Mouse (Mus musculus) limb, embryonic 14.5 days (tissue): ENCODE measurements around the gene Prss8. TPM values are rescaled to one million over a fixed set of nuclear protein-coding genes. Genes with fewer than 3 reads are reported as not detected.

ENCODE experiments used
- ATAC-seq: fragments of 200-750 bp; cut with Nextera tagmentation; 2 replicates; pipeline ENCODE4 v1.8.0; 2017; ENCODE audit warnings: low read depth, moderate number of reproducible peaks, moderate TSS enrichment; ENCODE audit not compliant: low FRiP score
- DNase-seq: peaks from one replicate; pipeline ENCODE4 v3.0.0-alpha.2; 2015; ENCODE audit warnings: low spot score
- H3K27ac ChIP-seq: fragments of 300-500 bp; sonication (generic); replicated peaks from 2 replicates; pipeline ENCODE4 v1.5.1; 2014; ENCODE audit warnings: low read depth, mild to moderate bottlenecking, low read length, moderate library complexity, mixed read lengths
- H3K27me3 ChIP-seq: fragments of 300-500 bp; sonication (generic); 2 replicates; pipeline ENCODE4 v1.6.1; 2014; ENCODE audit warnings: low read length, mixed read lengths; ENCODE audit not compliant: control insufficient read depth, insufficient read depth
- H3K36me3 ChIP-seq: fragments of 300-500 bp; sonication (generic); 2 replicates; pipeline ENCODE4 v1.6.1; 2014; ENCODE audit warnings: mild to moderate bottlenecking, low read length, moderate library complexity, mixed read lengths; ENCODE audit not compliant: control insufficient read depth, insufficient read depth
- H3K4me1 ChIP-seq: fragments of 300-500 bp; sonication (generic); 2 replicates; pipeline ENCODE4 v1.6.1; 2014; ENCODE audit warnings: antibody characterized with exemption, low read length, mixed read lengths; ENCODE audit not compliant: control insufficient read depth, insufficient read depth
- H3K4me2 ChIP-seq: fragments of 300-500 bp; sonication (generic); replicated peaks from 2 replicates; pipeline ENCODE4 v1.6.1; 2014; ENCODE audit warnings: low read depth, mild to moderate bottlenecking, low read length, moderate library complexity; ENCODE audit not compliant: severe bottlenecking
- H3K4me3 ChIP-seq: fragments of 300-500 bp; sonication (generic); replicated peaks from 2 replicates; pipeline ENCODE4 v1.5.1; 2014; ENCODE audit warnings: low read length
- H3K9ac ChIP-seq: fragments of 300-500 bp; sonication (generic); 2 replicates; pipeline ENCODE4 v1.6.1; 2014; ENCODE audit warnings: mild to moderate bottlenecking, low read depth, low read length, moderate library complexity; ENCODE audit not compliant: severe bottlenecking
- H3K9me3 ChIP-seq: fragments of 300-500 bp; sonication (generic); 2 replicates; pipeline ENCODE4 v1.6.1; 2016; ENCODE audit warnings: low read length; ENCODE audit not compliant: control insufficient read depth
- POLR2A ChIP-seq: fragments of 200-500 bp; IDR thresholded peaks from 2 replicates; pipeline ENCODE4 v1.8.0; 2012; ENCODE audit warnings: inconsistent platforms, mild to moderate bottlenecking, moderate library complexity, borderline replicate concordance; ENCODE audit not compliant: insufficient read depth, insufficient read length; ENCODE audit errors: extremely low read depth
- WGBS: fragments of 180-500 bp; shearing (Covaris S2); extraction: QIAGEN DNeasy Blood & Tissue Kit; methylation state at CpG from one replicate; pipeline ENCODE4 v1.1.7; 2014; 5-methylcytosine and 5-hydroxymethylcytosine counted together
- polyA plus RNA-seq, 2 experiments: library from polyadenylated mRNA; depleted of rRNA in 1 of 2; stranded (reverse) in 1 of 2; unstranded in 1 of 2; fragments of >200 nt; fragmentation: Nextera tagmentation in 1 of 2; extraction: Ambion mirVana in 1 of 2; gene quantifications; 2 replicates each; pipeline versions ENCODE4 v1.2.1 to v1.2.3; 2012 to 2014

The Prss8 gene
- polyA plus RNA-seq, 2 experiments, result 6.2 to 7.0 TPM

- DNase-seq, result no peak
- peaks cover 11% of the 10 kb centered on the region for H3K4me1 ChIP-seq
- TF ChIP-seq POLR2A, result no peak
Observed at GRCm38 (mm10) chr7:127927726-127928125, 2.2 kb downstream of the Prss8 start.

GRCm38 (mm10) chr7:127926846-127927245, 3.1 kb downstream of the Prss8 start:
- DNase-seq, result no peak
- peaks cover 11% of the 10 kb centered on the region for H3K4me1 ChIP-seq
- no peak overlapping the region for H3K27ac ChIP-seq
- peaks cover 32% of the 10 kb centered on the region for H3K36me3 ChIP-seq
- WGBS, result 80% methylated on average over 11 of the region's 11 CpGs
- TF ChIP-seq POLR2A, result no peak
- H3K4me2 ChIP-seq, result no peak overlapping the region
- no peaks in the 10 kb centered on the region for H3K9me3 ChIP-seq
- ATAC-seq, result no peak
- no peak overlapping the region for H3K9ac ChIP-seq
- peaks cover 12% of the 10 kb centered on the region for H3K27me3 ChIP-seq
- no peak overlapping the region for H3K4me3 ChIP-seq

More at GRCm38 (mm10) chr7:127927726-127928125, 2.2 kb downstream of the Prss8 start:
- H3K36me3 ChIP-seq, result peaks cover 24% of the 10 kb centered on the region
- H3K27ac ChIP-seq, result no peak overlapping the region
- whole genome bisulfite sequencing, result 78% methylated on average over 11 of the region's 11 CpGs
- ATAC-seq, result no peak
- no peak overlapping the region for H3K4me3 ChIP-seq
- peaks cover 12% of the 10 kb centered on the region for H3K27me3 ChIP-seq
- no peaks in the 10 kb centered on the region for H3K9me3 ChIP-seq
- H3K9ac ChIP-seq, result no peak overlapping the region
- H3K4me2 ChIP-seq, result no peak overlapping the region

- Histone ChIP-seq H3K4me1 (peaks cover 11% of the 10 kb centered on the region), H3K9me3 (no peaks in the 10 kb centered on the region), H3K4me2 (no peak overlapping the region), H3K9ac (no peak overlapping the region), H3K27me3 (peaks cover 12% of the 10 kb centered on the region), H3K27ac (no peak overlapping the region), H3K4me3 (no peak overlapping the region), H3K36me3 (peaks cover 34% of the 10 kb centered on the region)
- 89% methylated on average over 8 of the region's 8 CpGs for WGBS
- DNase-seq (no peak), ATAC-seq (no peak)
- no peak for TF ChIP-seq POLR2A
Observed at GRCm38 (mm10) chr7:127926066-127926465, 3.8 kb downstream of the Prss8 start.

GRCm38 (mm10) chr7:127925252-127925651, 4.7 kb downstream of the Prss8 start:
- 69% methylated on average over 5 of the region's 5 CpGs for WGBS
- TF ChIP-seq POLR2A, result no peak
- DNase-seq (peak; percentile 30), ATAC-seq (no peak)
- Histone ChIP-seq H3K36me3 (peaks cover 38% of the 10 kb centered on the region), H3K9me3 (no peaks in the 10 kb centered on the region), H3K4me3 (no peak overlapping the region), H3K27ac (no peak overlapping the region), H3K27me3 (peaks cover 10% of the 10 kb centered on the region), H3K9ac (no peak overlapping the region), H3K4me2 (no peak overlapping the region), H3K4me1 (peaks cover 11% of the 10 kb centered on the region)

- H3K9ac ChIP-seq, result no peak overlapping the region
- H3K4me2 ChIP-seq, result no peak overlapping the region
- 92% methylated on average over 5 of the region's 5 CpGs for WGBS
- no peak overlapping the region for H3K4me3 ChIP-seq
- H3K9me3 ChIP-seq, result no peaks in the 10 kb centered on the region
- no peak overlapping the region for H3K27ac ChIP-seq
- H3K27me3 ChIP-seq, result peaks cover 2% of the 10 kb centered on the region; the same call in 1 of the 2 replicates
- ATAC-seq (no peak), DNase-seq (no peak)
- H3K36me3 ChIP-seq, result peaks cover 38% of the 10 kb centered on the region
- 0 out of 2 replicates have a peak, but pooled peaks cover 2% of the 10 kb centered on the region for H3K4me1 ChIP-seq
- TF ChIP-seq POLR2A, result no peak
Observed at GRCm38 (mm10) chr7:127923714-127924113, 6.2 kb downstream of the Prss8 start.
